Mouse (Mus musculus): ENCODE measurements around the gene Olfr790. TPM values are rescaled to one million over a fixed set of nuclear protein-coding genes. Genes with fewer than 3 reads are reported as not detected.

Gene Olfr790
- total RNA-seq (2021), result not detected
- long read RNA-seq, experiment 1, result 0 reads
- long read RNA-seq, experiment 2, result 0 reads

GRCm38 (mm10) chr10:129498192-129498591, at the start of gene Olfr790:
Gene Olfr790 (plus strand): TSS chr10:129498492.
- DNase-seq, result no peak

- no peak for DNase-seq
Observed at GRCm38 (mm10) chr10:129461562-129461961, 36.7 kb upstream of the Olfr790 start, which contains the start of gene Olfr787. Gene Olfr787 (plus strand): TSS chr10:129461862.

- DNase-seq, result no peak
Observed at GRCm38 (mm10) chr10:129470698-129471097, 27.6 kb upstream of the Olfr790 start, which contains the start of gene Olfr788. Gene Olfr788 (plus strand): TSS chr10:129470998.

GRCm38 (mm10) chr10:129473256-129473655, 25.0 kb upstream of the Olfr790 start:
- DNase-seq, result no peak

- no peak for DNase-seq
Observed at GRCm38 (mm10) chr10:129473723-129474122, 24.6 kb upstream of the Olfr790 start.

GRCm38 (mm10) chr10:129484452-129484851, 13.8 kb upstream of the Olfr790 start, which contains the start of gene Olfr789:
Gene Olfr789 (plus strand): TSS chr10:129484752.
- DNase-seq, result no peak

- DNase-seq, result no peak
Observed at GRCm38 (mm10) chr10:129490101-129490500, 8.2 kb upstream of the Olfr790 start.

- DNase-seq, result no peak
Observed at GRCm38 (mm10) chr10:129521492-129521891, 23.2 kb downstream of the Olfr790 start, which contains the start of gene Olfr791. Gene Olfr791 (plus strand): TSS chr10:129521792.

GRCm38 (mm10) chr10:129538862-129539261, 40.6 kb downstream of the Olfr790 start, which contains the start of gene Olfr792:
Gene Olfr792 (plus strand): TSS chr10:129539162.
- no peak for DNase-seq

GRCm38 (mm10) chr10:129549354-129549753, 51.1 kb downstream of the Olfr790 start:
- DNase-seq, result no peak

Other genes starting within 250 kb of the Olfr790 start
- not detected for gene Olfr776, start 239.4 kb upstream of the Olfr790 start, total RNA-seq (2021)
- gene Olfr777, start 227.0 kb upstream of the Olfr790 start, total RNA-seq (2021), result not detected
- not detected for gene Olfr780, start 180.4 kb upstream of the Olfr790 start, total RNA-seq (2021)
- gene Olfr781, start 169.6 kb upstream of the Olfr790 start, total RNA-seq (2021), result not detected
- not detected for gene Olfr782, start 149.6 kb upstream of the Olfr790 start, total RNA-seq (2021)
- gene Olfr784, start 114.4 kb upstream of the Olfr790 start, total RNA-seq (2021), result not detected
- not detected for gene Olfr785, start 93.1 kb upstream of the Olfr790 start, total RNA-seq (2021)
- not detected for gene Olfr786, start 71.2 kb upstream of the Olfr790 start, total RNA-seq (2021)
- gene Olfr787, start 36.6 kb upstream of the Olfr790 start, total RNA-seq (2021), result not detected
- not detected for gene Olfr788, start 27.5 kb upstream of the Olfr790 start, total RNA-seq (2021)
- not detected for gene Olfr789, start 13.7 kb upstream of the Olfr790 start, total RNA-seq (2021)
- not detected for gene Olfr791, start 23.3 kb downstream of the Olfr790 start, total RNA-seq (2021)
- not detected for gene Olfr792, start 40.7 kb downstream of the Olfr790 start, total RNA-seq (2021)
- gene Olfr794, start 69.2 kb downstream of the Olfr790 start, total RNA-seq (2021), result not detected
- not detected for gene Olfr796, start 114.1 kb downstream of the Olfr790 start, total RNA-seq (2021)
- not detected for gene Olfr798, start 129.4 kb downstream of the Olfr790 start, total RNA-seq (2021)
- not detected for gene Olfr799, start 139.0 kb downstream of the Olfr790 start, total RNA-seq (2021)
- not detected for gene Olfr800, start 159.2 kb downstream of the Olfr790 start, total RNA-seq (2021)
- not detected for gene Olfr801, start 175.4 kb downstream of the Olfr790 start, total RNA-seq (2021)
- gene Olfr802, start 189.7 kb downstream of the Olfr790 start, total RNA-seq (2021), result not detected
- gene Olfr803, start 195.8 kb downstream of the Olfr790 start, total RNA-seq (2021), result not detected
- gene Olfr804, start 204.7 kb downstream of the Olfr790 start, total RNA-seq (2021), result not detected
- not detected for gene Olfr805, start 230.9 kb downstream of the Olfr790 start, total RNA-seq (2021)
- not detected for gene Olfr806, start 243.4 kb downstream of the Olfr790 start, total RNA-seq (2021)